Mouse (Mus musculus): Measurements from ENCODE around the gene Rab3ip. TPM values are rescaled to one million over a fixed set of nuclear protein-coding genes. Genes with fewer than 3 reads are reported as not detected.

Rab3ip gene
- 10 to 100 TPM; 85.5 to 87.9 TPM for total RNA-seq (2021)

- DNase-seq (ENCODE audit: low spot score) = peak; percentile 73
- intact Hi-C loops (cut with DNase I) = loop anchor here (5.0 to 10.0 kb wide), 3 partner anchors 82 to 275 kb away; partner anchors contain the start of genes Frs2 and Yeats4
Measured at GRCm38 (mm10) chr10:116950009-116950769, at the start of gene Rab3ip. Gene Rab3ip (minus strand): TSS chr10:116950769.

GRCm38 (mm10) chr10:116998716-116999455, 48.3 kb upstream of the Rab3ip start:
- intact Hi-C loops (cut with DNase I) = no loop called here
- DNase-seq (ENCODE audit: low spot score) = no peak

- peak; percentile 71 for DNase-seq (ENCODE audit: low spot score)
- intact Hi-C loops (cut with DNase I) = no loop called here
Measured at GRCm38 (mm10) chr10:116996236-116996600, 45.6 kb upstream of the Rab3ip start.

DNA sequence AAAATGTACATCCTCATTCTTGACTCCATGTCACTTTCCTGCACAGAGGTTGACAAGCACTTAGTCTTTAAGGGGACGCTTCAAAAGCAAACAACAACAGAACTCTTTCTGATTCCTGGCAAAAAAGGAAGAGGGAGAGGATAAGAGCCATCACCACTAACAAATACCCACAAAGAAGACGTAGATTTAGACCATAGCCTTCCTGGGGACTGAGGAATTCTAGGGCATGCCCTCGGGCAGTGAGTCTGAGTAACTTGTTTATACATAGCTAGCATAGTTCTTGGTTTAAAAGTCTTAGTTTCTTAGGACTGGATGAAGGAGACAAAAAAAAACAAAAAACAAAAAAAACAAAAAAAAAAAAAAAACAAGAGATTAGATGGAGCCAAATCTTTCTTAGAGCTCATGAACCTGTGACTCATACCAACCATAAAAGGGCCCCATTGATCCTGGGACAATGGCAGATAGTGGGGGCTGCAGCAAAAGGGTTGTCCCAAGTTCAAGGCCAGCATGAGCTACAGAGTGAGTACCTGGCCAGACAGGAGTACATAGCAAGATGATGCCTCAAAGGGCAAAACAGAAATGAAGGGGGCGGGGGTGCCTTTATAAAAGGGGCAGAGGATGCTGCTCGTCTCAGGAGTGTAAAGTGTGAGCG, 45.1 kb upstream of the Rab3ip start:
- intact Hi-C loops (cut with DNase I) = no loop called here
- DNase-seq (ENCODE audit: low spot score) = no peak

DNA sequence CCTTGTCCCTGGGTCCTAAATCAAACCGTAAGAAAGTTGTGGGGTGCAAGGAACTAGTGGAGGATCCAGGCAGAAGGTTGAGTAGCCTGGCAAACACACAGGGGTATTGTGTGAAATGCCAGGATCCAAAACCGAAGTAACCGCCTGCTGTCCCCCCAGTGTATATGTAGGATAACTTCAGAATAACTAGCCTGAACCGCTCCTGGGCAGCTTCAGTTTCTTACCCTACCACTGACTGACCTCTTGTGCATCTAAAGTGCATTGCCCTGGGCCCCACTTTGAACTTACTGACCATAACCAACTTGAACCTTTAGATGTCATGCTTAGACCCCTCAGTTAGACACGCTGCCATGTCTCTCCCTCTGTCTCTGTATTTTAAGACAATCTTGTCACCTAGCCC, 44.6 kb upstream of the Rab3ip start:
- intact Hi-C loops (cut with DNase I) = no loop called here
- no peak for DNase-seq (ENCODE audit: low spot score)

DNA sequence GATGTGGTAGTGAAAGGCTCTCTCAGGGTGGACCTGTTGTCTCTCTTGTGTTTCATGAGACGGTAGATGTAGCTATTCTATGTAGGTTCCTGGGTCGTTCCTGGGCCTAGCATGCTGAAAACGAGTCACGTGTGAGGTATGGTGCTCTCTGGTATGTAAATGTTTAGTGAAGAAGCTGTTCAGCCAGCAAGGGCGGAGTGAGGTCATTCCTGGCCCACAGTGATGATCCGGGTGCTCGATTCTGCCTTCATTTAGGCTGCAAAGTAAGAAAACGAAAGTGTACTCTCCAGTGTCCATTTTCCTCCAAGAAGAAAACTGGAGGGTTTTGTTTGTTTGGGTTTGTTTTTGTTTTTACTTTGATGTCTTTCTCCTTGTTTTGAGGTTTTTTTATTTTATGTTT, 43.4 kb upstream of the Rab3ip start:
- no peak for DNase-seq (ENCODE audit: low spot score)
- intact Hi-C loops (cut with DNase I) = no loop called here

GRCm38 (mm10) chr10:116986264-116987082, 35.9 kb upstream of the Rab3ip start, which contains the start of gene Best3:
Gene Best3 (plus strand): TSS chr10:116986314.
- intact Hi-C loops (cut with DNase I) = no loop called here
- DNase-seq (ENCODE audit: low spot score) = no peak

GRCm38 (mm10) chr10:116984836-116985235, 34.3 kb upstream of the Rab3ip start:
- DNase-seq (ENCODE audit: low spot score) = no peak
- intact Hi-C loops (cut with DNase I) = no loop called here

- intact Hi-C loops (cut with DNase I) = no loop called here
- no peak for DNase-seq (ENCODE audit: low spot score)
Measured at GRCm38 (mm10) chr10:116982526-116982925, 32.0 kb upstream of the Rab3ip start.

DNA sequence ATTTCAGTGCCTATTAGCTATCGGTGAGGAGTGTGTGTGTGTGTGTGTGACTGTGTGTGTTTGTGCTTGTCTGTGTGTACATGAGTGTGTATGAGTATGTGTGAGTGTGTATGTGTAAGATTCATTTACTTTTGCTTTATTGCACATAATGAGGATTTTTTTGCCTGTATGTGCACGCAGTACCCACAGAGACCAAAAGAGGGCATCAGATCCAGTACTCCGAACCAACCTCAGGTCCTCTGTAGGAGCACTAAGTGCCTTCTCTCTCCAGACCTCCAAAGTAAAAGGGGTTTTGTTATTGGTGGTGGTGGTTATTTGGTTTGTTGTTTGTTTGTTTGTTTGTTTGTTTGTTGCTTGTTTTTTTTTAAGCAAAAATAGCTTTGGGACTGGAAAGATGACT, 30.3 kb upstream of the Rab3ip start:
- DNase-seq (ENCODE audit: low spot score) = no peak
- intact Hi-C loops (cut with DNase I) = loop anchor here (2.0 kb wide), 1 partner anchor 52 kb away; no protein-coding TSS in a partner anchor

DNA sequence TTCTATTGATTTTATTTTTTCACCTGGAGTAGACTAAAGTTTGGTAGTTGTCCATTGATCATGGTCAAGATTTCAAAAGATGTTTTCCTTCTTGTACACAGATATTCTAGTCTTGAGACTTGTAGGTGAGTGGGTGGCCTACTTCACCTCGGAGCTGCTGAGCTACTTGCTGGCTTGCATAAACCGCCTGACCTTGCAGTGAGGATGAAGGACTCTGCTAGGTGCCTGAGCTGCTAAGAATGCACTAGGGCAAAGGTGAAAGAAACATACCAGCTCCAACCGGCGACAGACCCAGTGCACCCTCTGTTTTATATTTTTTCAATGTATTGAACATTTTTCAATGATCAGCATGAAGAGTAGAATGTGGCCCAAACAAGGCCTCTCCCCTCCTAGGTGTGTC, 29.7 kb upstream of the Rab3ip start:
- no peak for DNase-seq (ENCODE audit: low spot score)
- intact Hi-C loops (cut with DNase I) = loop anchor here (2.0 kb wide), 1 partner anchor 53 kb away; no protein-coding TSS in a partner anchor

DNA sequence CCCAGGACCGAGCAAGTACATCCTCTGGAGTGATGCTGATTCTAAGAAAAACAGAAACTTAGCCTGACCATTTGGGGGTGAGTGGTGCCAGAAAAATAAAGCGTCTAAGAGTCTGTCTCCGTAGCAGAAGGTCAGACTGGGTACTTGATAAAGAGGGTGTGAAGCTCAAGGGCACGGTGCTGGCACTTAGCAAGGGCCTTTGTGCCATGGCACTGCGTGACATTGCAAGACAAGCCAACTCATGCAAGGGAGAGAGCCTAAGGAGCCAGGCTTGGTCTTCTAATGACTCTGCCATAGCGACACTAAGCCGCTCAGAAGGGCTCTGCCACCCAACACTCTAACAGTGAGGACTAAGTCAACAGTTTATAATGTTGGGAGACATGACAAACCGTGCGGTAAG, 28.3 kb upstream of the Rab3ip start:
- no peak for DNase-seq (ENCODE audit: low spot score)
- intact Hi-C loops (cut with DNase I) = no loop called here

DNA sequence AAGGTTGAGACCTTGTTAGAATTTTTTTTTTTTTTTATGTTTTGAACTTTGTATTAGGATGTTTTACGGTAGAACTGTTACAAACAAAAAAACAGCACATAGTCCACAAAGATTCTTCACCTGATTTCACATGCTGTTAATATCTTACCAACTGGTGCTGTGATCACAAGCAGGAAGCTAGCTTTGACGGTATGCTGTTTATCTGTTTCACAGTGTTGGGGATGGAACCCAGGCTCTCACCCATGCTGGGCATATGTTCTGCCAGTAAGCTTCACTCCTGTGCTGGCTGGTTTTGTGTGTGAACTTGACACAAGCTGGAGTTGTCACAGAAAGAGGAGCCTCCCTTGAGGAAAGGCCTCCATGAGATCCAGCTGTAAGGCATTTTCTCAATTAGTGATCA, 27.3 kb upstream of the Rab3ip start:
- intact Hi-C loops (cut with DNase I) = no loop called here
- no peak for DNase-seq (ENCODE audit: low spot score)

DNA sequence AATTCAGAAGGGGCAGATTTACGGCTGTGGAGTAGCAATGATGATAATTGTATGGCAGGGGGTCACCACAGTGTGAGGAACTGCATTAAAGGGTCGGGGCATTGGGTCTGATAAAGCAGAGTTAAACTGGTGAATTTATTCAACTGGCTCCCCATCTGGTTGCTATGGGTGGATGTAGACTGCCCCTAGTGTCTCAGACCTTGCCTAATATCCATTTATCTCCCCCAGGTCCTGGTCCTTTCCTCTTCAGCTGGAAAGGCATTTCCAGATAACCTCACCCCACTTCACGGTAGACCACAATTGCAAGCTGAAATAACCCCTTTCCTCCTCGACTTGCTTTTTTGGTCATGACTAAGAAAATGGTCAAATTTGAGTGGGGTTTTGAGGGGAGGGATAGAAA, 26.9 kb upstream of the Rab3ip start:
- intact Hi-C loops (cut with DNase I) = no loop called here
- DNase-seq (ENCODE audit: low spot score) = no peak

DNA sequence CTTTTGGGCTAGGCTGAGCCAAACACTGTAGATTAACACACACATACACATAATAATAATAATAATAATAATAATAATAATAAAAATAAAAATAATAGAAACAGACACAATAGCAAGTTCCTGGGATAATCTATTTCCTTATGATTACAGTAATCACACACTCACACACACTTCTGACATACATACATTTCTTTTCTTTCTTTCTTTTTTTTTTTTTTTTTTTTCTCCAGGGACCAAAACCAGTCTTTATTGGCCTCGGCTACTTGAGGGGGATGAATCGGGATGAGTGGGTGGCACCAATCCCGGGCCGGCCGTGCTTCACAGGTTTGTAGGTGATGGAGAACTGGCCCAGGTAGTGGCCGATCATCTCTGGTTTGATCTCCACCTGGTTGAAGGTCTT, 21.9 kb upstream of the Rab3ip start, which contains the start of gene Gm10271:
Gene Gm10271, minus strand, starts transcription at position 101 of the 400 bp plus-strand sequence.
- DNase-seq (ENCODE audit: low spot score) = no peak
- intact Hi-C loops (cut with DNase I) = no loop called here

- intact Hi-C loops (cut with DNase I) = no loop called here
- no peak for DNase-seq (ENCODE audit: low spot score)
Measured at GRCm38 (mm10) chr10:116968741-116969140, 18.2 kb upstream of the Rab3ip start.

DNA sequence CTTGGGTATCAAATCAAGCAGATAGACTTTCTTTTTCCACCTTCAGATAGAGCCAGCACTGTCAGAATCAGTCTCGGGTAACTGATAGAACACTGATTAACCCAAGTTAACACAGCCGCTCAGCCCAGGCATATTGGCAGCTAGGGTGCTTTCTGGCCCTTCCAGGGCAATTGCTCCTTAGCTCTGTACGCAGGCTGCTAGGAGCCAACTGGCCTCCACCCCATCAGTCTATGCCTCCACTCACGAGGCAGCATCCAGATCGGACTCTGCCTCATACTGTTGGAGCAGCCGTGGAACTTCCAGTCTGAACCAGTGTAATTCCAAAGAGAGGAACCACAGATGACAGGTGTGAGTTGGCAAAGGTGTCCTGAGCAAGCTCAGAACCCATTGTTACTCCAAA, 15.5 kb upstream of the Rab3ip start:
- intact Hi-C loops (cut with DNase I) = no loop called here
- DNase-seq (ENCODE audit: low spot score) = no peak

DNA sequence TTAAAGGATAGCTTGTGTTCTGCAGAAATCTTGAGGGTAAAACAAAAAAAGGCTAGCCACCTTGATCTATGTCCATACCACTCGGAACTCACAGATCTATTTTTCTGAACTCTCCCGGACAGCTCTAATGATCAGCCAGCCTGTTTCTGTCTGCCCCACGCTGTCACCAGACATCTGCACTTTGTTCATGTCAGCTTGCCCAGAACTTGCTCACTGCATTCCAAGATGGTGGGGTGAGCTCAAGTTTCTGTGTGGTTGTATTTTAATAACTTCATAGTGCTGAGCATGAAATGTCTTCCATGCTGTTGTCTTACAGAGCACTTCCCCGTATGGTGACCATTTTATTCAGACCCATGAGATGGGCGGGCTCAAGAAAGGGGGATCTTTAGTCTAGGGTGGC, 14.7 kb upstream of the Rab3ip start:
- no peak for DNase-seq (ENCODE audit: low spot score)
- intact Hi-C loops (cut with DNase I) = no loop called here

DNA sequence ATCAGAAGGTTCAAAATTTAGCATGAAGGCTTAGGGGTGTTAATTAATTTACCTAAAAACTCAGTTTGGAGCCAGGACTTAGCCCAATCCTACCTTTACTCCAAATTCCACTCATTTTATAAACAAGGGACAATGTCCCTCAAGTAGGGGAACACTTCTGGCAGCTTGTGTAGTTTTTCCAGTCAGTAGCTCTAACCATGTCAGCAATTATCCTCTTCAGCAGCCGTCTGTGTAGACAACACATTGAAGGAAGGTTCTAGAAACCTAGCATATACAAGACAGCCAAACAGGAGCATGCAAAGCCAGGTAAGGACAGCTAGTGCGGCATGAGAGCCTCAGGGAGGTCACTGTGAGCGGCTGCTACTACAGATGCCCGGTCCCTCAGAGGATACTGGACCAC, 14.0 kb upstream of the Rab3ip start:
- DNase-seq (ENCODE audit: low spot score) = no peak
- intact Hi-C loops (cut with DNase I) = no loop called here

DNA sequence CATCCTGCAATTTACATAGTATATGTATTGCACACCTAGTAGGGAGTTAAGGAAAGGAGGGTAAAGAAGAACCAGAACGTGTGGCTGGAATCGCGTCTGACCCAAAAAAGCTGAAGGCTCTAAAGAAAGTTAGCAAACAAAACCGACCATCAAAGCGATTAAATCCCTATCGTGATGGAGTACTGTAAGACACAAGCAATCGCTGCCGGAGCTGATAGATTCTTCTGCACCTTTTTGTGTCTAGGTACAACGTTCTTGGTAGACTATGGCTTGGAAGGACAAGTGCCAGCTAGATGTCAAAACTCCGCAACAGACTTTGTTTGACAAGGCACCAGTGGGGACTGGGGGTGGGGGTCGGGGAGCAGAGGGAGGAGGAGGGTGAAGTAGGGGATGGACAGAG, 13.5 kb upstream of the Rab3ip start:
- intact Hi-C loops (cut with DNase I) = no loop called here
- no peak for DNase-seq (ENCODE audit: low spot score)
